Mouse (Mus musculus) midbrain, postnatal 0 days (tissue): ENCODE data around the gene Slc44a3. TPM values are rescaled to one million over a fixed set of nuclear protein-coding genes. Genes with fewer than 3 reads are reported as not detected.
"Not testable (repeated sequence)": the region's sequence is repeated elsewhere in the genome, so short reads cannot be mapped to it uniquely, and the experiment has no call there.

ENCODE experiments used
- ATAC-seq: fragments of 200-750 bp; cut with Nextera tagmentation; 2 replicates; pipeline ENCODE4 v1.8.0; 2017; ENCODE audit warnings: moderate number of reproducible peaks, mild to moderate bottlenecking, moderate TSS enrichment, moderate library complexity; ENCODE audit not compliant: low FRiP score
- DNase-seq: peaks from one replicate; pipeline ENCODE4 v3.0.0-alpha.2; 2015; ENCODE audit warnings: low spot score
- H3K27ac ChIP-seq: fragments of 300-500 bp; sonication (generic); 2 replicates; pipeline ENCODE4 v1.5.1; 2014; ENCODE audit warnings: low read depth, mild to moderate bottlenecking, low read length, mixed read lengths
- H3K27me3 ChIP-seq: fragments of 300-500 bp; sonication (generic); 2 replicates; pipeline ENCODE4 v1.6.1; 2014; ENCODE audit warnings: low read length, control low read depth, mixed read lengths; ENCODE audit not compliant: insufficient read depth
- H3K36me3 ChIP-seq: fragments of 300-500 bp; sonication (generic); 2 replicates; pipeline ENCODE4 v1.6.1; 2014; ENCODE audit warnings: low read length, control low read depth, mixed read lengths; ENCODE audit not compliant: insufficient read depth
- H3K4me1 ChIP-seq: fragments of 300-500 bp; sonication (generic); 2 replicates; pipeline ENCODE4 v1.6.1; 2014; ENCODE audit warnings: mild to moderate bottlenecking, control low read depth, antibody characterized with exemption, low read length, mixed read lengths; ENCODE audit not compliant: insufficient read depth
- H3K4me2 ChIP-seq: fragments of 300-500 bp; sonication (generic); 2 replicates; pipeline ENCODE4 v1.6.1; 2014; ENCODE audit warnings: low read depth, mild to moderate bottlenecking, low read length, mixed read lengths; ENCODE audit not compliant: poor library complexity, severe bottlenecking
- H3K4me3 ChIP-seq: fragments of 300-500 bp; sonication (generic); 2 replicates; pipeline ENCODE4 v1.5.1; 2014; ENCODE audit warnings: low read depth, mild to moderate bottlenecking, low read length, moderate library complexity
- H3K9ac ChIP-seq: fragments of 300-500 bp; sonication (generic); replicated peaks from 2 replicates; pipeline ENCODE4 v1.6.1; 2014; ENCODE audit warnings: mild to moderate bottlenecking, low read length, moderate library complexity, mixed read lengths; ENCODE audit not compliant: poor library complexity, severe bottlenecking
- H3K9me3 ChIP-seq: fragments of 300-500 bp; sonication (generic); 2 replicates; pipeline ENCODE4 v1.6.1; 2016; ENCODE audit warnings: low read length, control low read depth
- CTCF ChIP-seq: IDR thresholded peaks from 2 replicates; pipeline ENCODE4 v1.5.1; 2016; ENCODE audit warnings: antibody characterized with exemption, mild to moderate bottlenecking
- WGBS: fragments of 180-500 bp; shearing (Covaris S2); extraction: QIAGEN DNeasy Blood & Tissue Kit; methylation state at CpG from one replicate; pipeline ENCODE4 v1.1.7; 2014; 5-methylcytosine and 5-hydroxymethylcytosine counted together
- polyA plus RNA-seq: library from polyadenylated mRNA; unstranded; fragments of >200 nt; fragmentation: Nextera tagmentation; extraction: Ambion mirVana; gene quantifications from 2 replicates; pipeline ENCODE4 v1.2.1, GENCODE M21; 2015
- total RNA-seq: library from RNA; depleted of rRNA; stranded (reverse); fragments of >200 nt; gene quantifications from 2 replicates; pipeline ENCODE4 v1.2.3, GENCODE M21; 2014

Slc44a3 gene
- total and polyA plus RNA-seq, 2 experiments from 2014 or later = 0.22 to 0.47 TPM

GRCm38 (mm10) chr3:121547851-121548624 is 15.8 kb upstream of the Slc44a3 start:
- Histone ChIP-seq H3K9me3 (no peaks in the 10 kb centered on the region), H3K4me2 (no peak overlapping the region), H3K4me1 (no peaks in the 10 kb centered on the region), H3K4me3 (no peak overlapping the region), H3K9ac (no peak overlapping the region), H3K27ac (no peak overlapping the region), H3K27me3 (no peaks in the 10 kb centered on the region), H3K36me3 (no peaks in the 10 kb centered on the region)
- ATAC-seq (no peak), DNase-seq (no peak)
- 69% methylated on average over 15 of the region's 15 CpGs for WGBS
- no peak for TF ChIP-seq CTCF

GRCm38 (mm10) chr3:121540621-121541020 is 8.4 kb upstream of the Slc44a3 start:
- Histone ChIP-seq H3K4me3 (no peak overlapping the region), H3K4me1 (no peaks in the 10 kb centered on the region), H3K4me2 (no peak overlapping the region), H3K36me3 (no peaks in the 10 kb centered on the region), H3K9ac (no peak overlapping the region), H3K27ac (no peak overlapping the region), H3K27me3 (no peaks in the 10 kb centered on the region), H3K9me3 (no peaks in the 10 kb centered on the region)
- ATAC-seq (no peak), DNase-seq (no peak)
- 61% methylated on average over 5 of the region's 5 CpGs for WGBS
- TF ChIP-seq CTCF = no peak

GRCm38 (mm10) chr3:121539871-121540431 is 7.7 kb upstream of the Slc44a3 start:
- H3K4me1 ChIP-seq = no peaks in the 10 kb centered on the region
- no peak overlapping the region for H3K9ac ChIP-seq
- H3K27me3 ChIP-seq = no peaks in the 10 kb centered on the region
- DNase-seq (peak; percentile 79), ATAC-seq (peak; percentile 35)
- no peaks in the 10 kb centered on the region for H3K9me3 ChIP-seq
- no peak overlapping the region for H3K4me3 ChIP-seq
- WGBS = 14% methylated on average over 8 of the region's 8 CpGs
- H3K27ac ChIP-seq = no peak overlapping the region
- no peaks in the 10 kb centered on the region for H3K36me3 ChIP-seq
- no peak overlapping the region for H3K4me2 ChIP-seq
- TF ChIP-seq CTCF = peak; percentile 75

- not testable (repeated sequence) for H3K36me3 ChIP-seq, H3K9ac ChIP-seq, H3K27me3 ChIP-seq, H3K4me1 ChIP-seq, DNase-seq, H3K4me3 ChIP-seq, ATAC-seq, H3K9me3 ChIP-seq, H3K27ac ChIP-seq, H3K4me2 ChIP-seq
- WGBS = 80% methylated on average over 3 of the region's 3 CpGs
Measured at GRCm38 (mm10) chr3:121538847-121539246, 6.6 kb upstream of the Slc44a3 start.

GRCm38 (mm10) chr3:121537996-121538395 is 5.8 kb upstream of the Slc44a3 start:
- Histone ChIP-seq H3K9ac (no peak overlapping the region), H3K36me3 (no peaks in the 10 kb centered on the region), H3K4me2 (no peak overlapping the region), H3K4me1 (no peaks in the 10 kb centered on the region), H3K27ac (no peak overlapping the region), H3K27me3 (no peaks in the 10 kb centered on the region), H3K9me3 (no peaks in the 10 kb centered on the region), H3K4me3 (no peak overlapping the region)
- TF ChIP-seq CTCF = no peak
- WGBS = 97% methylated on average over 3 of the region's 3 CpGs
- no peak for ATAC-seq
- DNase-seq = no peak

GRCm38 (mm10) chr3:121536803-121537202 is 4.6 kb upstream of the Slc44a3 start:
- Histone ChIP-seq H3K9me3 (no peaks in the 10 kb centered on the region), H3K4me1 (no peaks in the 10 kb centered on the region), H3K4me2 (no peak overlapping the region), H3K9ac (no peak overlapping the region), H3K27ac (no peak overlapping the region), H3K36me3 (no peaks in the 10 kb centered on the region), H3K27me3 (0 out of 2 replicates have a peak, but pooled peaks cover 3% of the 10 kb centered on the region), H3K4me3 (no peak overlapping the region)
- DNase-seq (no peak), ATAC-seq (no peak)
- 81% methylated on average over 9 of the region's 9 CpGs for WGBS
- no peak for TF ChIP-seq CTCF
